Mouse (Mus musculus): ENCODE data around the gene Lyzl6.

GRCm38 (mm10) chr11:103647921-103648620 is 9.4 kb upstream of the Lyzl6 start:
- TF ChIP-seq POLR2A (IDR thresholded peaks at IDR 0.05; ENCODE audit: insufficient read depth, low read length): no peak
- TF ChIP-seq CTCF (IDR thresholded peaks at IDR 0.05; ENCODE audit: low read depth, low read length): no peak
- no peak for TF ChIP-seq EP300 (IDR thresholded peaks at IDR 0.05; ENCODE audit: insufficient read depth, low read depth, low read length)

Measured in ES-Bruce4 (cell line).